Mouse (Mus musculus) ZHBTc4 (cell line): Measurements from ENCODE around the gene Rec8.
A peak's percentile ranks its signal among the peaks of the same experiment; 100 is the strongest.

Source experiments
- DNase-seq: peaks from one replicate; pipeline ENCODE4 v3.0.0-alpha.2; 2011; ENCODE audit warnings: low read depth, low spot score

Gene Rec8

DNA sequence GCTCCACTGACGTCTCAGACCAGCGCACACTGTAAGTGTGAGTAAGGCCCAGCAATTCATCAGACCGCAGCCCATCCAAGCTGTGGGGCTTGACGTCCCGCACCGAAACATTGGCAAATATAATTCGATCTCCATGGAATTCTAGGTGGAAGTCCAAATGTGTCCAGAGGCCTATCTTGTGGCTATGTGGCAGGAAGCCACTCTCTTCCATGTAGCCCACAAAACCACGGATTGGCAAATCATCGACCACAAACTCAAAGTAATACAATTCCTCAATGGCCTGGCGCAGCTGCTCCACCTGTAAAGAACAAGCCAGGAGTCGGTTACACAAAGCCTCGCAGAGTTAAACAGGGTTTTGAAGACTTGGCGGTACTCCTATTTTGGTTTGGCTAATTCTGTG lies 23.5 kb downstream of the Rec8 start:
- no peak for DNase-seq

GRCm38 (mm10) chr14:55642679-55643059 lies 24.8 kb downstream of the Rec8 start:
- no peak for DNase-seq

- peak; percentile 83 for DNase-seq
Observed at GRCm38 (mm10) chr14:55643060-55643907, 25.4 kb downstream of the Rec8 start, which contains the start of gene Tm9sf1. Tm9sf1 (minus strand) TSS chr14:55643806.

GRCm38 (mm10) chr14:55644261-55644888 lies 26.5 kb downstream of the Rec8 start:
- DNase-seq = no peak

- DNase-seq = no peak
Observed at GRCm38 (mm10) chr14:55649884-55650283, 32.0 kb downstream of the Rec8 start, which contains the start of gene Tssk4. Tssk4 (plus strand) TSS chr14:55650184.

DNA sequence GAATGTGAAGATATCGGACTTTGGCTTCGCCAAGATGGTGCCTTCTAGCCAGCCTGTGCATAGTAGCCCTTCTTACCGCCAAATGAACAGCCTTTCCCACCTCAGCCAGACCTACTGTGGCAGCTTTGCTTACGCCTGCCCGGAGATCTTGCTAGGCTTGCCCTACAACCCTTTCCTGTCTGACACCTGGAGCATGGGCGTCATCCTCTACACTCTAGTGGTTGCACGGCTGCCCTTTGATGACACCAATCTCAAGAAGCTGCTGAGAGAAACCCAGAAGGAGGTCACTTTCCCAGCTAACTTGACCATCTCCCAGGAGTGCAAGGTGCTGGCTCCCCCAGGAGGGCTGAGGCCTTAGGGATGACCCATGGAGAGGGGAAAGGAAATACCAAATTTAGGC lies 33.7 kb downstream of the Rec8 start:
- no peak for DNase-seq

DNA sequence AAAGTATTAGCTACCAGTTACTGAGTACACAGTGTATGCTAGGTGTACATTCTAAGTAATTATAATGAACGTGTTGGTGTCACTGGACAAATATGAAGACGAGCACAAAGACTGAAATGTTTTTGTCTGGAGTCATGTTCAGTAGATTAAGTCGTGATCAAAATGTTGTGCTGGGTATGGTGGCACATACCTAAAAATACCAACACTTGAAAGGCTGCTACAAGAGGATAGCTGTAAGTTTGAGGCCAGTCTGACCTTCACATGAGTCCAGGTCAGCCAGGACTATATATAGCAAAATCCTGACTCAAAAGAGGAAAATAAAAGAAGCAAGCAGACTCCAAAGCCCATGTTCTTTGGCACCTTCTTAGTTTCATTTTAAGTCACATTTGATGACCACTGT lies 39.1 kb downstream of the Rec8 start:
- no peak for DNase-seq

DNA sequence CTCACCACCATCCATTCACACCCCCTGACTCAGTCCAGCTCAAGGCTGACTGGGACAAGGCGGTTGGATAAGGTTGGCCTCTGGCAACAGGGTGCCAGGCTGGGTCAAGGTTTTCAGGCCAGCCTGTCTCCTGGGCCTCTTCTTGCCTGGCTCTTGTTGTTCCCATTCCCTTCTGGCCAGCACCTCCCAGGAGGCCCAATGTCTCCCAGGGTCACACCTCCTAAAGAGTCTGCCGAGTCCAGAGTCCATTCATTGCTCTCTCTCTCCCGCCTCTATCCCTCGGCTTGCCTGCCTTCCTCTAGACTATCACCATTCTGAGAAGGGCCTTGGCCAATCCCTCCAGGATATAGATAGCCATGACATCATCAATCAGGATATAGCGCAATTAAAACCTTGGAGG lies 40.2 kb downstream of the Rec8 start:
- DNase-seq = no peak

DNA sequence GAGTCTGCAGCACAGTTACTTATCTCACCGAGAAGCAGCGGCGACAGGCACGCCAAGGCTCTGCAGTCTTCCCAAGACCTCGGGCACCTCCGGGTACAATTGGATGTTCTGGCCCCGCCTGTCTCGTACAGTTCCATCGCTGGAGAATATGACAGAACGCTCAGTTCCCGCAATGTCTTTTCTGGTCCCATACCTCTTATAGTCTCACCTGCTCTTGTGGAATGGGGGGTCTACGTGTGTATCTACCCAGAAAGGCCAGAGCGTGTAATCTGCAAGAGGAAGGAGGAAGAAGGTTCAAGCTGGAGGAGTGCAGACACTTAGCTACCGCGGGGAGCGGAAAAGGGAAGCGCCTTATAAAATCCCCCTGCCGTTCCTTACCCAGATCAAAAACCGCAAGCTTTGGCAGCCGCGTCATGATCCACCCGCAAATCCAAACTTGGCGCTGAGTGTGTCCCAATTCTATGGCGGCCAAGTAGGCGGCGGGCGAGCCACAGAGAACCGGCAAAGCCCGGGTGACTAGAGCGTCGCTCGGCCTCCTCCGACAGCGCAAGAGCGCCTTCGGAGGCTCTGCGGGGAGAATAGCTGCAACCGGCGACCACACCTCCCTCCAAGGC lies 42.2 kb downstream of the Rec8 start, which contains the start of gene Mdp1:
Mdp1 (minus strand) TSS at position 549 of the 614 bp plus-strand sequence.
- DNase-seq = peak; percentile 92

DNA sequence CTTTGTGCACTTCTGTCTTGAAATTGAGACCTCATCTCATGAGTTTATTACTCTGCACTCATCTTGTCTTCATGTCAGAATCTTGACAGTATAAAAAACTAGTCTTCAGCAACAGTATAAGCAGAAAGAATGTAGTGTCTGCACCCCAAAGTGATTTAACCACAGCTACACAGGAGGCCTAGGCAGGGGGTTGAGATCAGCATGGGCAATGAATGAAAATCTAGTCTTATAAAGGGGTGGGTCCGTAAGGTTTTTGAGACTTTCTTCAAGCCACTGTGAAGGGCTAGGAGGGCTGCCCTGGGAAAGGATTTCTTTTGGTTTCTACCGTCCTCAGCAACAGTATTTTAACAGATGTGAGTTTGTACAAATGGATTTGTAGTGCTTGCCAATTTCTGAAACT lies 42.8 kb downstream of the Rec8 start:
- DNase-seq = no peak

GRCm38 (mm10) chr14:55671486-55671832 lies 53.6 kb downstream of the Rec8 start:
- DNase-seq = no peak

DNA sequence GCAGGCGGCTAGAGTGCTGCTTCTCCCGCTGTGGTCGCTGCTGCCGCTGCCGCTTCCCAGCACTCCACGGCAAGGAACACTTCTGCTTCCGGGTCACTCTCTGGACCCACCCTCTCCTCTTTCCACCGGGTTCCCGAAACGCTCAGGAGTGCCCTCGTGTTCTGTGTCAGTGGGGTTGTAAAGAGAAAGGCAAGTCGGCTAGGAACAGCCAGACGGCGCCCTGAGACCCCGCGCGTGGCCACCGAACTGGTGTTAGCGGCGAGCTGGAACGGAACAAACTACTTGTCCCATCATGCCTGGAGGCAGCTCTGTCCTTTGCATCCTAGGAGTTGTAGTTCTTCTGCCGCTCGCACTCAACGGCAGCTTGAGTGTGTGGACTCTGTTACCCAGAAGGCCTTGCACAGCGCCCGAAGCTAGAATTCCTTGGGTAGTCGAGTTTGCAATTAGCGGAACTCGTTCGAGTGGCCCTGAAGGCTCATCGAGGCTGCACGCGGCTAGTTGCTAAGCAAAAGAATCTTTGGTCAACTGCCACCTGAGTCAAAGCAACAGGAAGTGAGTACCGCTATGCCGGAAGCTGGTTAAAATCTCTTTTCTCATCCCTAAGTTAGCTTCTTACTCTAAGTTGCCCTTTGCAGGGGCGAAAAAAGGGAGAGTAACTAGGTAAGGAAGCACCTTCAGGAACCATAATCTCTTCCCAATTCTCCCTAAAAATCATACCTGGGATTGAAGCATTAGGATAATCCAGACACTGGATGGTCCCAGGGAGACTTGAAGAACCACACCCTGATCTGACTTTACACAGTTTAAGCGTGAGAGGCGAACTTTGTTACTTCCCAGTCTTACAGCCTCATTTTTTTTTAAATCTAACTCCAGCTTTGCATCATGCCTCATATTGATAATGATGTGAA lies 54.2 kb downstream of the Rec8 start, which contains the start of the genes Gmpr2 and Nedd8:
Gmpr2 (plus strand) TSS at position 109 of the 908 bp plus-strand sequence.
Nedd8 (minus strand) TSS at position 292 of the 908 bp plus-strand sequence.
- DNase-seq = peak; percentile 99

- no peak for DNase-seq
Observed at GRCm38 (mm10) chr14:55672741-55673060, 54.9 kb downstream of the Rec8 start.
